Mouse (Mus musculus): ENCODE measurements at regions not wholly inside any gene's neighbourhood (a gene's known extent, or its start where the extent isn't known, plus 50 kb on each side); places are given as distances from the start of the nearest gene placed in this dataset.

- H3K36me3 ChIP-seq (ENCODE audit: control insufficient read depth, insufficient read depth, low read length): no peaks in the 10 kb centered on the region
- no peaks in the 10 kb centered on the region for H3K27me3 ChIP-seq (replicated peaks; ENCODE audit: control insufficient read depth, insufficient read depth, low read length)
- peaks cover 5% of the 10 kb centered on the region; the same call in 1 of the 2 replicates for H3K9me3 ChIP-seq (ENCODE audit: control insufficient read depth, low read length)
- H3K27ac ChIP-seq (replicated peaks; ENCODE audit: low read depth, low read length): no peak overlapping the region
- H3K4me1 ChIP-seq (ENCODE audit: control insufficient read depth, insufficient read depth, low read length): no peaks in the 10 kb centered on the region
- DNase-seq (ENCODE audit: low spot score): peak; percentile 43
- no peak for ATAC-seq (ENCODE audit: low read depth)
- no peak overlapping the region for H3K9ac ChIP-seq (ENCODE audit: low read depth, low read length)
- H3K4me2 ChIP-seq (ENCODE audit: low read depth, low read length): no peak overlapping the region
- H3K4me3 ChIP-seq (ENCODE audit: low read depth, low read length): no peak overlapping the region
- WGBS: 7% methylated on average over 2 of the region's 2 CpGs
Measured at GRCm38 (mm10) chr5:106276186-106276585, 181.8 kb downstream of the Barhl2 start.

GRCm38 (mm10) chr5:106274617-106275016 is 183.3 kb downstream of the Barhl2 start:
- DNase-seq (ENCODE audit: low spot score) (no peak), ATAC-seq (ENCODE audit: low read depth) (no peak)
- H3K4me2 ChIP-seq (ENCODE audit: low read depth, low read length): no peak overlapping the region
- H3K4me1 ChIP-seq (ENCODE audit: control insufficient read depth, insufficient read depth, low read length): no peaks in the 10 kb centered on the region
- H3K9me3 ChIP-seq (ENCODE audit: control insufficient read depth, low read length): peaks cover under 1% of the 10 kb centered on the region; the same call in 1 of the 2 replicates
- H3K4me3 ChIP-seq (ENCODE audit: low read depth, low read length): no peak overlapping the region
- no peak overlapping the region for H3K9ac ChIP-seq (ENCODE audit: low read depth, low read length)
- no peaks in the 10 kb centered on the region for H3K36me3 ChIP-seq (ENCODE audit: control insufficient read depth, insufficient read depth, low read length)
- 40% methylated on average over 10 of the region's 10 CpGs for WGBS
- H3K27ac ChIP-seq (replicated peaks; ENCODE audit: low read depth, low read length): no peak overlapping the region
- no peaks in the 10 kb centered on the region for H3K27me3 ChIP-seq (replicated peaks; ENCODE audit: control insufficient read depth, insufficient read depth, low read length)

GRCm38 (mm10) chr5:106264536-106264935 is 193.4 kb downstream of the Barhl2 start:
- no peak overlapping the region for H3K27ac ChIP-seq (replicated peaks; ENCODE audit: low read depth, low read length)
- DNase-seq (ENCODE audit: low spot score) (no peak), ATAC-seq (ENCODE audit: low read depth) (no peak)
- no peaks in the 10 kb centered on the region for H3K27me3 ChIP-seq (replicated peaks; ENCODE audit: control insufficient read depth, insufficient read depth, low read length)
- no peak overlapping the region for H3K9ac ChIP-seq (ENCODE audit: low read depth, low read length)
- H3K4me1 ChIP-seq (ENCODE audit: control insufficient read depth, insufficient read depth, low read length): no peaks in the 10 kb centered on the region
- H3K9me3 ChIP-seq (ENCODE audit: control insufficient read depth, low read length): no peaks in the 10 kb centered on the region
- 81% methylated on average over 2 of the region's 2 CpGs for WGBS
- no peaks in the 10 kb centered on the region for H3K36me3 ChIP-seq (ENCODE audit: control insufficient read depth, insufficient read depth, low read length)
- no peak overlapping the region for H3K4me3 ChIP-seq (ENCODE audit: low read depth, low read length)
- no peak overlapping the region for H3K4me2 ChIP-seq (ENCODE audit: low read depth, low read length)

GRCm38 (mm10) chr5:106257179-106257578 is 200.8 kb downstream of the Barhl2 start:
- Histone ChIP-seq H3K27me3 (replicated peaks; ENCODE audit: control insufficient read depth, insufficient read depth, low read length) (no peaks in the 10 kb centered on the region), H3K27ac (replicated peaks; ENCODE audit: low read depth, low read length) (no peak overlapping the region), H3K4me2 (ENCODE audit: low read depth, low read length) (no peak overlapping the region), H3K4me1 (ENCODE audit: control insufficient read depth, insufficient read depth, low read length) (no peaks in the 10 kb centered on the region), H3K36me3 (ENCODE audit: control insufficient read depth, insufficient read depth, low read length) (no peaks in the 10 kb centered on the region), H3K9ac (ENCODE audit: low read depth, low read length) (no peak overlapping the region), H3K4me3 (ENCODE audit: low read depth, low read length) (no peak overlapping the region), H3K9me3 (ENCODE audit: control insufficient read depth, low read length) (no peaks in the 10 kb centered on the region)
- 67% methylated on average over 1 of the region's 1 CpGs for WGBS
- ATAC-seq (ENCODE audit: low read depth) (no peak), DNase-seq (ENCODE audit: low spot score) (no peak)

GRCm38 (mm10) chr5:106229154-106229553 is 228.8 kb downstream of the Barhl2 start:
- Histone ChIP-seq H3K27ac (replicated peaks; ENCODE audit: low read depth, low read length) (no peak overlapping the region), H3K27me3 (replicated peaks; ENCODE audit: control insufficient read depth, insufficient read depth, low read length) (no peaks in the 10 kb centered on the region), H3K9me3 (ENCODE audit: control insufficient read depth, low read length) (no peaks in the 10 kb centered on the region), H3K4me2 (ENCODE audit: low read depth, low read length) (no peak overlapping the region), H3K4me3 (ENCODE audit: low read depth, low read length) (no peak overlapping the region), H3K4me1 (ENCODE audit: control insufficient read depth, insufficient read depth, low read length) (no peaks in the 10 kb centered on the region), H3K9ac (ENCODE audit: low read depth, low read length) (no peak overlapping the region), H3K36me3 (ENCODE audit: control insufficient read depth, insufficient read depth, low read length) (no peaks in the 10 kb centered on the region)
- ATAC-seq (ENCODE audit: low read depth) (no peak), DNase-seq (ENCODE audit: low spot score) (no peak)
- WGBS: 59% methylated on average over 3 of the region's 3 CpGs

- H3K36me3 ChIP-seq (ENCODE audit: control insufficient read depth, insufficient read depth, low read length): no peaks in the 10 kb centered on the region
- H3K9me3 ChIP-seq (ENCODE audit: control insufficient read depth, low read length): no peaks in the 10 kb centered on the region
- ATAC-seq (ENCODE audit: low read depth): no peak
- DNase-seq (ENCODE audit: low spot score): no peak
- H3K27ac ChIP-seq (replicated peaks; ENCODE audit: low read depth, low read length): no peak overlapping the region
- no peak overlapping the region for H3K4me3 ChIP-seq (ENCODE audit: low read depth, low read length)
- no peaks in the 10 kb centered on the region for H3K27me3 ChIP-seq (replicated peaks; ENCODE audit: control insufficient read depth, insufficient read depth, low read length)
- 58% methylated on average over 7 of the region's 7 CpGs for WGBS
- no peak overlapping the region for H3K4me2 ChIP-seq (ENCODE audit: low read depth, low read length)
- H3K9ac ChIP-seq (ENCODE audit: low read depth, low read length): no peak overlapping the region
- H3K4me1 ChIP-seq (ENCODE audit: control insufficient read depth, insufficient read depth, low read length): no peaks in the 10 kb centered on the region
Measured at GRCm38 (mm10) chr5:106224141-106224540, 233.8 kb downstream of the Barhl2 start.

GRCm38 (mm10) chr5:106209543-106209942 is 248.4 kb downstream of the Barhl2 start:
- DNase-seq (ENCODE audit: low spot score) (no peak), ATAC-seq (ENCODE audit: low read depth) (no peak)
- no peak overlapping the region for H3K4me3 ChIP-seq (ENCODE audit: low read depth, low read length)
- no peak overlapping the region for H3K4me2 ChIP-seq (ENCODE audit: low read depth, low read length)
- no peaks in the 10 kb centered on the region for H3K27me3 ChIP-seq (replicated peaks; ENCODE audit: control insufficient read depth, insufficient read depth, low read length)
- H3K9ac ChIP-seq (ENCODE audit: low read depth, low read length): no peak overlapping the region
- H3K36me3 ChIP-seq (ENCODE audit: control insufficient read depth, insufficient read depth, low read length): no peaks in the 10 kb centered on the region
- no peak overlapping the region for H3K27ac ChIP-seq (replicated peaks; ENCODE audit: low read depth, low read length)
- H3K4me1 ChIP-seq (ENCODE audit: control insufficient read depth, insufficient read depth, low read length): peaks cover 5% of the 10 kb centered on the region; the same call in 1 of the 2 replicates
- WGBS: 79% methylated on average over 5 of the region's 5 CpGs
- H3K9me3 ChIP-seq (ENCODE audit: control insufficient read depth, low read length): no peaks in the 10 kb centered on the region

GRCm38 (mm10) chr5:106207706-106208105 is 250.3 kb downstream of the Barhl2 start:
- Histone ChIP-seq H3K9ac (ENCODE audit: low read depth, low read length) (no peak overlapping the region), H3K4me2 (ENCODE audit: low read depth, low read length) (no peak overlapping the region), H3K27me3 (replicated peaks; ENCODE audit: control insufficient read depth, insufficient read depth, low read length) (no peaks in the 10 kb centered on the region), H3K36me3 (ENCODE audit: control insufficient read depth, insufficient read depth, low read length) (no peaks in the 10 kb centered on the region), H3K9me3 (ENCODE audit: control insufficient read depth, low read length) (no peaks in the 10 kb centered on the region), H3K4me1 (ENCODE audit: control insufficient read depth, insufficient read depth, low read length) (peaks cover 5% of the 10 kb centered on the region; the same call in 1 of the 2 replicates), H3K4me3 (ENCODE audit: low read depth, low read length) (no peak overlapping the region), H3K27ac (replicated peaks; ENCODE audit: low read depth, low read length) (no peak overlapping the region)
- no peak for ATAC-seq (ENCODE audit: low read depth)
- no peak for DNase-seq (ENCODE audit: low spot score)
- 74% methylated on average over 6 of the region's 6 CpGs for WGBS

- Histone ChIP-seq H3K4me1 (ENCODE audit: control insufficient read depth, insufficient read depth, low read length) (peaks cover 5% of the 10 kb centered on the region; the same call in 1 of the 2 replicates), H3K4me2 (ENCODE audit: low read depth, low read length) (peak overlapping the region; percentile 28; the same call in 1 of the 2 replicates), H3K27ac (replicated peaks; ENCODE audit: low read depth, low read length) (no peak overlapping the region), H3K9me3 (ENCODE audit: control insufficient read depth, low read length) (no peaks in the 10 kb centered on the region), H3K4me3 (ENCODE audit: low read depth, low read length) (no peak overlapping the region), H3K27me3 (replicated peaks; ENCODE audit: control insufficient read depth, insufficient read depth, low read length) (no peaks in the 10 kb centered on the region), H3K9ac (ENCODE audit: low read depth, low read length) (no peak overlapping the region), H3K36me3 (ENCODE audit: control insufficient read depth, insufficient read depth, low read length) (no peaks in the 10 kb centered on the region)
- WGBS: 26% methylated on average over 6 of the region's 6 CpGs
- ATAC-seq (ENCODE audit: low read depth) (no peak; the same call in 1 of the 2 replicates), DNase-seq (ENCODE audit: low spot score) (no peak)
Measured at GRCm38 (mm10) chr5:106205724-106206123, 252.2 kb downstream of the Barhl2 start.
